Mouse (Mus musculus) neural tube, embryonic 13.5 days (tissue): ENCODE results near the gene Sirt1. TPM values are rescaled to one million over a fixed set of nuclear protein-coding genes. Genes with fewer than 3 reads are reported as not detected.

Experiments used
- ATAC-seq: fragments of 200-750 bp; cut with Nextera tagmentation; 2 replicates; pipeline ENCODE4 v1.8.0; 2017; ENCODE audit warnings: low read depth, mild to moderate bottlenecking, moderate TSS enrichment, moderate library complexity
- H3K27ac ChIP-seq: fragments of 300-500 bp; sonication (generic); replicated peaks from 2 replicates; pipeline ENCODE4 v1.5.1; 2015; ENCODE audit warnings: moderate library complexity, mild to moderate bottlenecking, inconsistent platforms
- H3K27me3 ChIP-seq: fragments of 300-500 bp; sonication (generic); 2 replicates; pipeline ENCODE4 v1.6.1; 2015; ENCODE audit warnings: mild to moderate bottlenecking, inconsistent platforms
- H3K36me3 ChIP-seq: fragments of 300-500 bp; sonication (generic); 2 replicates; pipeline ENCODE4 v1.6.1; 2015; ENCODE audit warnings: mild to moderate bottlenecking, inconsistent platforms
- H3K4me1 ChIP-seq: fragments of 300-500 bp; sonication (generic); replicated peaks from 2 replicates; pipeline ENCODE4 v1.6.1; 2015; ENCODE audit warnings: inconsistent platforms
- H3K4me2 ChIP-seq: fragments of 300-500 bp; sonication (generic); 2 replicates; pipeline ENCODE4 v1.6.1; 2015; ENCODE audit warnings: inconsistent platforms, mild to moderate bottlenecking, moderate library complexity
- H3K4me3 ChIP-seq: fragments of 300-500 bp; sonication (generic); 2 replicates; pipeline ENCODE4 v1.5.1; 2015; ENCODE audit warnings: mild to moderate bottlenecking, inconsistent platforms
- H3K9ac ChIP-seq: fragments of 300-500 bp; sonication (generic); 2 replicates; pipeline ENCODE4 v1.6.1; 2015; ENCODE audit warnings: moderate library complexity, mild to moderate bottlenecking, inconsistent platforms
- H3K9me3 ChIP-seq: fragments of 300-500 bp; sonication (generic); 2 replicates; pipeline ENCODE4 v1.6.1; 2016; ENCODE audit warnings: inconsistent platforms
- WGBS: fragments of 180-500 bp; shearing (Covaris S2); methylation state at CpG from one replicate; pipeline ENCODE4 v1.1.7; 2015; 5-methylcytosine and 5-hydroxymethylcytosine counted together
- polyA plus RNA-seq: library from polyadenylated mRNA; unstranded; fragments of >200 nt; fragmentation: Nextera tagmentation; extraction: Ambion mirVana; gene quantifications from 2 replicates; pipeline ENCODE4 v1.2.1, GENCODE M21; 2015

Gene Sirt1
- polyA plus RNA-seq, 1 experiment from 2014 or later: 5.1 TPM

GRCm38 (mm10) chr10:63282417-63282816 is 99.1 kb downstream of the Sirt1 start:
- no peak overlapping the region for H3K27ac ChIP-seq
- H3K9ac ChIP-seq: no peak overlapping the region
- H3K27me3 ChIP-seq: no peaks in the 10 kb centered on the region
- no peak overlapping the region for H3K4me3 ChIP-seq
- no peaks in the 10 kb centered on the region for H3K9me3 ChIP-seq
- H3K4me2 ChIP-seq: no peak overlapping the region
- 91% methylated on average over 4 of the region's 4 CpGs for WGBS
- no peaks in the 10 kb centered on the region for H3K4me1 ChIP-seq
- H3K36me3 ChIP-seq: peaks cover 67% of the 10 kb centered on the region
- no peak for ATAC-seq

- no peaks in the 10 kb centered on the region for H3K4me1 ChIP-seq
Measured at GRCm38 (mm10) chr10:63279851-63280250, 101.7 kb downstream of the Sirt1 start.

DNA sequence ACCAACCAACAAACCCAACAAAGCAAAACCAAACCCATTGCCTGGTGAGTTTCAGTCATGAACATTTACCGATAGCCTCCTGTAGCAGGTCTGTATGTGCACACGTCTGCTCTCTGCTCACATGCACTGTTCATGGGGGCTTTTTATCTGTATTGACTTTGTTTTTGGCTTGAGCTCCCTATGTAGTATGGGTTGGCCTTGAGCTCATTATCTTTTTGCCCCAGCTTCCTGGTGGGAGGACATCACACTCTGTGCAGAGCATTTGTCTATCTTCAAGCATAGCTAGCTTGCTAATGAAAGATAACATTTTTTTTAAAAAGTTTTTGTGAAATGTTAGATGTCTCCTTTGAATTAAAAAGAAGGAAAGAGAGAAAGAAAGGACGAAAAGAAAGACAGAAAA is 104.5 kb downstream of the Sirt1 start:
- H3K27ac ChIP-seq: no peak overlapping the region
- peaks cover 58% of the 10 kb centered on the region for H3K36me3 ChIP-seq
- WGBS: 94% methylated on average over 3 of the region's 3 CpGs
- no peaks in the 10 kb centered on the region for H3K4me1 ChIP-seq
- H3K9me3 ChIP-seq: no peaks in the 10 kb centered on the region
- no peak overlapping the region for H3K9ac ChIP-seq
- ATAC-seq: no peak
- no peak overlapping the region for H3K4me3 ChIP-seq
- no peaks in the 10 kb centered on the region for H3K27me3 ChIP-seq
- H3K4me2 ChIP-seq: no peak overlapping the region

More at GRCm38 (mm10) chr10:63279851-63280250, 101.7 kb downstream of the Sirt1 start:
- Histone ChIP-seq H3K27ac (no peak overlapping the region), H3K27me3 (no peaks in the 10 kb centered on the region), H3K4me2 (no peak overlapping the region), H3K9ac (no peak overlapping the region), H3K4me3 (no peak overlapping the region), H3K36me3 (peaks cover 61% of the 10 kb centered on the region), H3K9me3 (no peaks in the 10 kb centered on the region)
- 90% methylated on average over 3 of the region's 3 CpGs for WGBS
- no peak for ATAC-seq

- H3K4me2 ChIP-seq: no peak overlapping the region
- no peak for ATAC-seq
- no peak overlapping the region for H3K9ac ChIP-seq
- no peaks in the 10 kb centered on the region for H3K27me3 ChIP-seq
- peaks cover 57% of the 10 kb centered on the region for H3K36me3 ChIP-seq
- no peak overlapping the region for H3K27ac ChIP-seq
- H3K4me3 ChIP-seq: no peak overlapping the region
- WGBS: 92% methylated on average over 5 of the region's 5 CpGs
- H3K4me1 ChIP-seq: no peaks in the 10 kb centered on the region
- H3K9me3 ChIP-seq: no peaks in the 10 kb centered on the region
Measured at GRCm38 (mm10) chr10:63272868-63273267, 108.6 kb downstream of the Sirt1 start.

DNA sequence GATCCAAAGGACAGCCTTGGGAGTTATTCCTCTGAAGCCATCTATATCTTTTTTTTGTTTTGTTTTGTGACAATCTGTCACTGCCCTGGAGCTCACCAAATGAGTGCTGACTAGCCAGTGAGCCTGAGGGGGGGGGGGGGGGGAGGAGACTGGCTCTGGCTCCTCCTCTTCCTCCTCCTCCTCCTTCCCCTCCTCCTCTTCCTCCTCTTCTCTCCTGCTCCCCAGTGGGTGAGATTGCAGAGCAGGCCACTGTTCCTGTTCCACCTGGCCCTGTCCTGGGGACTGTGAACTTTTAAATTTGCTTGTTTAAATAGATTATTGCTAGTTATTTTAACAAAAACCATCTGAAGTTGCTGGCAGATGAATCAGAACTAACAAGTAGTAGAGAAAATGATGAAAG is 109.1 kb downstream of the Sirt1 start:
- Histone ChIP-seq H3K27me3 (no peaks in the 10 kb centered on the region), H3K4me3 (no peak overlapping the region), H3K36me3 (peaks cover 53% of the 10 kb centered on the region), H3K9ac (no peak overlapping the region), H3K27ac (no peak overlapping the region), H3K9me3 (no peaks in the 10 kb centered on the region), H3K4me1 (no peaks in the 10 kb centered on the region), H3K4me2 (no peak overlapping the region)
- no peak for ATAC-seq

Other genes with a start within 250 kb of the Sirt1 start
- gene Mypn, start 177.8 kb downstream of the Sirt1 start, polyA plus RNA-seq: 0.40 and 0.68 TPM in 2 replicates
- 25.4 and 29.7 TPM in 2 replicates for gene Herc4, start 137.9 kb downstream of the Sirt1 start, polyA plus RNA-seq
- 22.7 and 24.4 TPM in 2 replicates for gene Dnajc12, start 739 bp upstream of the Sirt1 start, polyA plus RNA-seq
- gene Gm7075, start 40.1 kb upstream of the Sirt1 start, polyA plus RNA-seq: not detected in 2 replicates
- 3.7 and 4.1 TPM in 2 replicates for gene Ctnna3, start 48.4 kb upstream of the Sirt1 start, polyA plus RNA-seq